Mouse (Mus musculus): Measurements from ENCODE around the gene Mmp15.

The Mmp15 gene

DNA sequence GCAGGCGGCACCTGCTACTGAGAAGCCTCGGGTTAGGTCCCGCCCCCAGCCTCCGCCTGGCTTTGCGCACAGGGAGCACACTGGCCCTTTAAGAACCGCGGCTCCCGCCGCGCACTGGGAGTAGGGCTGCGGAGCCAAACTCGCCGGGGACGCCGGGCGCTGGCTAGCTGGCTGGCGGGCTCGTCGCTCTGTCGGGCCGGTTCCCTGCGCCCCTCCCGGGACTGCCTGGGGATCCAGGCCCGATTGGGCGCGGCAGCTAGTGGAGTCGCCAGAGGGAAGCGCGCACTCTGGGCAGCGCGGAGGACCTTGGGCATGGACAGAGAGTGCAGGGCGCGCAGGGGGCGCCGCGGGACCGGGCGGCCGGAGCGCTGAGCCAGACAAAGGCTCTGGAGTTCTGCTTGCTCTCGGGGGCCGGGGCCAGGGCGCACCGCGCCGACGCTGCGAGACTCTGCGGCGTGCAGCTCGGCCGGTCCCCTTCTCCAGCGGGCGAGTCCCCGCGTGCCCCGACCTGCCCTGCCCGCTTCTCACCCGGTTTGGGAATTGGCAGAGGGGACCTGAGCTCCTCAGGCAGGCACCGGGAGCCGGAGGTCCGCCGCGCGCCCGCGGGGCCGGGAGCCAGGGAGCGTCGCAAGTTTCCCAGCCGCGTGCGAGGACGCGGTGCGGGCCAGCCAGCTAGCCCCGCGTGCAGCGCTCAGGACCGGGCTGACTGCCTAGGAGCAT is at the start of gene Mmp15:
Gene Mmp15, plus strand, starts transcription at position 118 of the 720 bp plus-strand sequence.
- DNase-seq (ENCODE audit: extremely low spot score, low spot score) = peak; percentile 87

DNA sequence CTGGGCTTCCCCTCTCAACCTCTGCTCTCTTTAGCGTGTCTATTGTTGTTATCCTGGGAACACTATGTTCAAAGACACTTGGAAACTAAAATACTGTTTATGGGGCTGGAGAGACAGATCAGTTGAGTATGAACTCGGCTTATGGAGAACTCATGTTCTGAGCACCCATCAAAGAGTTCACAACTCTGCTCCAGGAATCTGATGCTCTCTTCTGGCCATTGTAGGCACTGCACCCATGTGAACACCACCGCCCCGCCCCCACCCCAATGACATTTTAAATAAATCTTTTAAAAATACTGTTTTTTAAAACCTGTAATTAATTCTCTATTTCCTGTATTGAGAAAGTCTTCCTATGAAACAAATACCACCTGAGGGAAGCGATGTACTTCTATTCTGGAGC is 49.7 kb upstream of the Mmp15 start:
- DNase-seq (ENCODE audit: extremely low spot score, low spot score) = peak; percentile 32

DNA sequence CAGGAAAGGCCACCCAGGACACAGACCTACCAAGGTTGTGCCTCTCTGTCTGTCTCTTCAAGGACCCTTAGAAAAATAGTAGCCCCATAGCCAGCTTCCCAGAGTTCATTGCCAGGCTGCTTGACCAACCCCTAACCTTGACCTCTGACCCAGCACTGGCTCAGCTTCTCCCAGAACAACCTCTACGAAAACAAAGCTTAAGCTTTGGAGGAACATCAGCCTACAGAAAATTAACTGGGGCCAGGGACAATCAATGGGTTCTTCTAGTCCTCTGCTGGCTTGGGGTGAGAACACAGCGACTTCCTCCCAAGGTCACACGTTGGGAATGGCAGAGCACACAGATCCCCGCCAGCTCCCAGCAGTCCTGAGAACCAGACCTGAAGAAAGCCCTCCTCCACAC is 46.5 kb upstream of the Mmp15 start:
- DNase-seq (ENCODE audit: extremely low spot score, low spot score) = no peak

DNA sequence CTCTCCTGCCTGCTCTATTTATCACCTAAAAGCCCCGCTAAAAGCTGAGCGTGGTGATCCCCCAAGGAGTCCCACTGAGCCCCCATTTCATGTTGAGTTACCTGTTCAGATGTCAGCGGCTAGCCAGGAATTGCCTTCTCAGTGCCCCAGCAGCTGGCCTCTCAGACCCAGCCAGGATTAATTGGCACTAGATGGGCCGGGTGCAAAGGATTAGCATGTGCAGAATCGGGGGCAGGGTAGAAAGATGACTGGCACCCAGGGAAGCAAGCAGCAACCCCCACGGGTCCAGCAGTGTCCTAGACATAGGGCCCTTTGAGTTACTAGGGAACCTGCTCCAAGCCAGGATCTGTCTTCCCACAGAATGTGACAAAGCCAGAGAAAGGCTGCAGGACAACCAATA is 45.6 kb upstream of the Mmp15 start, which contains the start of gene Cngb1:
Gene Cngb1, minus strand, starts transcription at position 155 of the 400 bp plus-strand sequence.
- DNase-seq (ENCODE audit: extremely low spot score, low spot score) = no peak

DNA sequence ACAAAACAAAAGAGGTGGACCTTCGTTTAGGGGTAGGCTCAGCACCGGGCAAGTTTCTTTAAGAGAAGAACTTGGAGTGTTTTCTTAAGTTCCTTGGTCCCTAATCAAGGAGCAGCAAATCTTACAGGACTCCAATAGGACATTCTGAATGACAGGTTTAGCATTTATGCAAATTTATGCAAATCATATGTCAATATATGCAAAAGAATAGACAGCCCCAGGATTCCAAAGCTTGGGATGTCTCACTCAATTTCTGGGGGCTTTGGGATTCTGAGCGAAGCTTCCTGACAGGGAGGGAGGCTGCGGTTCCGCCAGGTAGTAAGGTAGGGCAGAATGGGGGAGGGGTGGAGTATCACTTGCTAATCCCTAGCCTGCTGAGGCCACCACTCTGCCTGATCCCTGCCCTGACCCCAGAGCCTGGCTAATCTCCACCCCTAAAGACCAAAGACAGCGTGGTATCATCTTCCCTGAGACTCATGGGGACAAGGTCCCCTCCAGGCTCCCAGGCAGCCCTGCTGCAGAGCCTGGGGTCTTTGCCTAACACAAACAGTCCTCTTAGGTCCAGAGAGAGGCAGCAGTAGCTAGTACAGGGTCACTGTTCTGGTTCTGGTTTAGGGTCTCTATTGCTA is 41.6 kb upstream of the Mmp15 start, which contains the start of gene Tepp:
Gene Tepp, plus strand, starts transcription at position 225 of the 629 bp plus-strand sequence.
- DNase-seq (ENCODE audit: extremely low spot score, low spot score) = no peak

DNA sequence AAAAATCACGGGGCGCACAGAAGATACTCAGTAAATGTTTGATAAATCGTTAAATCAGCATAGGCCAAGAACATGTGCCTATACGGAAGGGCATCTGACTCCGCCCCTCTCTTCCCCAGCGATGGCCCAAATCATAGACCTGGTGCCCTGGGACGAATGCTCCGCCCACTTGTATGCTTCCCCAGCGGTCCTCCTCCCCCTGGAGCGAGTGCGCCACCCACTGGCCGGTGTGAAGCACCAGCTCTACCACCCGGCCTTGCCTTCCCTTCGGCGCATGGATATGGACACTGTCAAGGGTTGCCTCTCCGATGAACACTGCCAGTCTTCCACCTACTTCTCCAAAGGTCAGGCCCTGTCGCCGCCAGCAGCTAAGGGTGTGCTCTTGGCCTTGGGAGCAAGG is 39.2 kb upstream of the Mmp15 start:
- no peak for DNase-seq (ENCODE audit: extremely low spot score, low spot score)

DNA sequence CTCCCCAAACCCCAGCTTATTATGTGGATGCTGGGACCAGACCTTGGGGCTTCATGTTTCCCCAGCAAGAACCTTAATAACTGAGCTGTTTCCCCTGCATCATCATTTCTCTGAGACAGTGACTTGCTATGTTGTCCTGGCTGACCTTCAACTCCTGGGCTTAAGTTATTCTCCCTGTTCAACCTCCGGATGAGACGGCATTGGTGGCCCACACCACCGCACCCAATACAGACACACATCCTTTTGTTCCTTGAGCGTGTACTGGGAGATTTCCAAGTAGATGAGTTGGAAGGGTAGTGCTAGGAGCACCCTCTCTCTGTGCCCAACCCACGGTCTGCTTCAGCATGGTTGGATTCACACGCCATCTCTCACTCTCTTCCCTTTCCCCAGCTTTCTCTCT is 38.2 kb upstream of the Mmp15 start:
- DNase-seq (ENCODE audit: extremely low spot score, low spot score) = no peak

DNA sequence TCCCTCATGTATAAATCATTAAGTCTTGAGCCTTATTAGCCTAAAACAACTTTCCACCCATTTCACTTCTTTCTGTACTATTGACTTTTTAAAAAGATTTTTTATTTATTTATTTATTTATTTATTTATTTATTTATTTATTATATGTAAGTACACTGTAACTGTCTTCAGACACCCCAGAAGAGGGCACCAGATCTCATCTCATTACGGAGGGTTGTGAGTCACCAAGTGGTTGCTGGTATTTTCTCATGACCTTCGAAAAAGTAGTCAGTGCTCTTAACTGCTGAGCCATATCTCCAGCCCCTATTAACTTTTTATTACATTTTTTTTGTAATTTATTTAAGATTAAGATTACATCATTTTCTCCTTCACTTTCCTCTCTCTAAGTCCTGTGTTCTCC is 37.4 kb upstream of the Mmp15 start:
- DNase-seq (ENCODE audit: extremely low spot score, low spot score) = no peak

DNA sequence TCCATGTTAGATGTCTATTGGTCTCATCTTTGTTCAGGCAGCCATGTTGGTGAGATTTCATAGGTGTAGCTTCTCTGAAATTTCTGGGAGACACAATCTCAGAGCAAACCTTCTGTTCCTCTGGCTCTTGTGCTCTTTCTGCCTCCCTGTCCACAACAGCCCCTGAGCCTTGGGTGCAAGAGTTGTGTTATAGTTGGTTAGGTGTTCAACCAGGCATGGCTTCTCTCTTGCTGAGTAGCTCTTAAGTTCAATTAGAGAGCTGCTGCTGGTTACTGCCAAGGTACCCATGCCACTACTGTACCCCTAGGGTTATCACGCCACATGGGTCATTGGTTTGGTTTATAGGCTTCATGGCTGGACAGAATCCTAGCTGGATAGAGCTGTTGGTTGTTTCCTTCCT is 36.7 kb upstream of the Mmp15 start:
- DNase-seq (ENCODE audit: extremely low spot score, low spot score) = no peak

DNA sequence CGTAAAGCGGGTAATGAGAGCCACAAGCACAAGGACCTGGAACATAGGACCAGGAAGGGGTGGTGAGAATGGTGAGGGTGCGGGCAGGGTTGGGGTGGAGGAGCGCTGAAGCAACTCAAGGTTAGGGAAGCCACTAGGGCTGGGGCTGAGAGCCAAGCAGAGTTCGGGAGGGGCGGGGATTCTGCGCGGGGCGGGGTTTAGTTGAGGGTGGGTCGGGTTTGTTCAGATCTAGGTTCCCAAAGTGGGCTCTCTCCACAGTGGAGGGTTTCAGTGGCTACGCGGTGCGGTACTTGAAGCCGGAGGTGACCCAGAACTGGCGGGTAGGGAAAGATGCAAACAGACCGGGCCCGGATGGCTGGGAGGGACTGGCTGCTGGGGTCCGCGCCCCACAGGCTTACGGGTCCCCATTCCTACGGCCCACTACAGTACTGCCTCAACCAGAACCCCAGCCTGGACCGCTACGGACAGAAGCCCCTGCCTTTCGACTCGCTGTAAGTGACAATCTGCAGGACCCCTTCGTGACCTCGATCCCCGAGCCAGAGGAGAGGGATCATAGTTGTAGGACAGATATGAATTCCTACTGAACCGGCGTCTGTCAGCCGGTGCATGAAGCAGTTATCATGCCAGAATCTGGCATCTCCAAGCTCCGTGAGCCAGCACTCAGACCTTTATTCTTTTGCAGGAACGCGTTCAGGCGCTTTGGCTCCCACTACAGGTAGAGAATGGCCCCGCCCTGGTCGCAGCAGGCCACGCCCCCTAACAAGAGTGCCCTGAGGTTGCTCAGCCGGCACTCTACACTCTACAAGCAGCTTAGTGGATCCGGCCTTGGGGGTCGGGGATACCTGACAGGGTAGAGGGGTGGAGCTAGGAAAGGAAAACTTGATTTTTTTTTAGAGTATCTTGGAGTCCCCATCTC is 31.6 kb upstream of the Mmp15 start:
- DNase-seq (ENCODE audit: extremely low spot score, low spot score) = peak; percentile 38

DNA sequence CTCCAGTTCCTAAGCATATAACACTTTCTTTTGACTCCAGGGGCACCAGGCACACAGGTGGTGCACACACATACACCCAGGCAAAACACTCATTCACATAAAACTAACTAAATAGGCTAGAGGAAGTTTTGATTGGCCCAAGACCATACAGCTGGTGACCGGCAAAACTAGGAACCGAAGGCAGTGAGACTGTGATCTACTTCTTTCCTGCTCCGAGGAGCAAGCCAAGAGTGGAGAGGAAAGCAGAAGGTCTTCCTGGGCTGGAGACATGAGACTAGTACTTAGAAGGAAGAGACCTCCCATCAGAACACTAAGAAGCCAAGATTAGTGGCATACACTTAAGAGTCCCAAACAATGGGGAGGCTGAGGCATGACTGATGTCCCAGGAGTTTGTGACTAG is 28.9 kb upstream of the Mmp15 start:
- DNase-seq (ENCODE audit: extremely low spot score, low spot score) = no peak

DNA sequence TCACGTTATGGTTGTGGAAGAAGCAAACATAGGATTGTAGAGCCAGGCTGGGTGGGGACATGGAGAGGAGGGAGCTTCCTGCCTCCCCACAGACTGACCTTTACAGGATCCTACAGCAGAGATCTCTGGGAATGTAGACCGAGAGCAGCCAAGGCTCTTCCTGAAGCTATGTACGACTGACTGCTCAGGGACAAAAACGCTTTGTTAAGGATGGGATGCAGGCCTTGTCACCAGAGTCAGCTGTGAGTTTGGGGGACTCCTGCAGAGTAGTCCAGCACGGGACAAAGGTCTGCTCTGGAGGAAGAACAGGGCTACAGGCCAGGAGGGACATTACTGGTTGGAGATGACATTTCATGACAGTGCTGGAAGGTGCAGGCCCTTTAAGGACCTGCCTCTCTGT is 27.4 kb upstream of the Mmp15 start:
- no peak for DNase-seq (ENCODE audit: extremely low spot score, low spot score)

DNA sequence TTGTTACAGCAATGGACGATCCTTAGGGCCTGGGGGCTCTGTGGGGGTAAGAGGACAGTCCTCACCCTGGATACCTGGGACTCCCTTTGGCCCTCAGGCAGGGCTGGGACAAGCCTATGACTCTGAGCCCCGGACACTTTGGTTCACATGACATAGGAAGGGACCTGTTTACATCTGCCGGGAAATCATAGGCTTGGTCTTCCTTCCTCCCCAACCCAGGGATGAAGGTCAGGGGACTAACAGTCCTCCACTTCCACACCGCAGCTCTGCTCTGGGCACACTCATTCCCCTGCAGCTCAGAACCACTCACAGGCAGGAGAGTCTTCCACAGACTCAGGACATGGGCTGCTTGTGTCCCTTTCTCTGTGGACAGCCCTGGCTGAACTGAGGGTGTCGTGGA is 25.2 kb upstream of the Mmp15 start:
- DNase-seq (ENCODE audit: extremely low spot score, low spot score) = no peak

DNA sequence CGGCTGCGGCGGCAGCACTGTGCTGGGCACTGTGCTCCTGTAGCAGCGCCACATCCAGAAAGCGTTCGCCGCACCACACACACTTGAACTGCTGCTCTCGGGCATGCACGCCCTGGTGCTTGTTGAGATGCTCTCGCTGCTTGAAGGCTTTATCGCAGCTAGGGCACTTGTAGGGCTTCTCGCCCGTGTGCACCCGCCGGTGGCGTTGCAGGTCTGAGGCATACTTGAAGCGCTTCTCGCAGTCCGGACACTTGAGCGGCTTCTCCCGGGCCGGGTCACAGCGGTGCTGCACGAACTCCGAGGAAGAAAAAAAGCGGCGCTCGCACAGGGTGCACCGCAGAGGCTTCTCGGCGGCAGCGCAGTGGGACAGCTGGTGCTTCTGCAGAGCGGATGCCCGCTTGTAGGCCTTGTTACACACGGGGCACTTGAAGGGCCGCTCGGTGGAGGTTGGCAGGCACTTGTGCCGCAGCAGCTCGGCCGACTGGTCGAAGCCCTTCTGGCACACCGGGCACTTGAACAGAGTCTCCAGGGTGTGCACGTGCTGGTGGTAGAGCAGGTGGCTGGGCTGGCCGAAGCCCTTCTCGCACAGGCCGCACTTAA is 24.1 kb upstream of the Mmp15 start:
- no peak for DNase-seq (ENCODE audit: extremely low spot score, low spot score)

DNA sequence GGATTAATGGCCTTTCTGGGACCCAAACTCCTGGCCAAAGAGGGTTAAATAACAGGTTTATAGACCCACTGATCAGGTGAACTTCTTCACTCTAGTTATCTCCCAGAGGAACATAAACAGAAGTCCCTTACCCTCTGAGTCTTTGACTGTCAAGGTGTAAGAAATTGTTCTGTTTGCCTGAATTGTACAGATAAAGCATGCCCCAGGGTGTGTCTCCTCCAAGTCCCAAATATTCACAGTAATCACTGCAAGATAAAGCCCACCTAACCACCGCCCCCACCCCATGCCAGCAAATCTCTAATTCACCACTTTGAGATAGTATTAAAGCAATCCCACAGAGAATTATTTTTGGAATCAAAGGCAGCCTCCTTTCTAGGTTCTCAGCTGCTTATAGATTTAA is 21.7 kb upstream of the Mmp15 start:
- DNase-seq (ENCODE audit: extremely low spot score, low spot score) = no peak

DNA sequence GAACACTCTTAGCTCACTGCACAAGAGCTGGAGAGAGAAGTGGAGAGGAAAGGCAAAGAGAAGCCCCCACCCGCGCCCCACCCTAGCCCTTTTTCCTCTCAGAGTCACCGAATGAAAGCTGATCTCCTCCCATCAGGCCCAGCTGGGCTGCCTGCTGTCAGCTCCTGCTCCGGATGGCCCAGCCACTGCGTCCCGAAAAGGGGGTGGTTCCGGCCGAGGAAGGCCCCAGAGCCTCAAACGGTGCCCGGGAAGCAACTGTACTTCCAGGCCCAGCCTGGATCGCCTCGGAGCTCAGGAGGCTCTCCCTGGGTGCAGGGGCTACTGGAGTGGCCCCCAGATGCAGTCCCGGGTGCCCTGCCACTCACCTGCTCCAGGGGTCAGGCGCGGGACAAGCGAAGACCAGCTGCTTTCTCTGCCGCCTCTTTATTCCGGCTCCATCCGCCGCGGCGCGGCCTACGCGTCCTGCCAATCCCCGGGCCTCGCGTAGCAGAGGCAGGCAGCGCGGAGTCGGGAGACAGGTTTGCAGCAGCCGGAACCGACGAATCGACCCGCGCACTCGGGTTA is 20.8 kb upstream of the Mmp15 start:
- DNase-seq (ENCODE audit: extremely low spot score, low spot score) = no peak

DNA sequence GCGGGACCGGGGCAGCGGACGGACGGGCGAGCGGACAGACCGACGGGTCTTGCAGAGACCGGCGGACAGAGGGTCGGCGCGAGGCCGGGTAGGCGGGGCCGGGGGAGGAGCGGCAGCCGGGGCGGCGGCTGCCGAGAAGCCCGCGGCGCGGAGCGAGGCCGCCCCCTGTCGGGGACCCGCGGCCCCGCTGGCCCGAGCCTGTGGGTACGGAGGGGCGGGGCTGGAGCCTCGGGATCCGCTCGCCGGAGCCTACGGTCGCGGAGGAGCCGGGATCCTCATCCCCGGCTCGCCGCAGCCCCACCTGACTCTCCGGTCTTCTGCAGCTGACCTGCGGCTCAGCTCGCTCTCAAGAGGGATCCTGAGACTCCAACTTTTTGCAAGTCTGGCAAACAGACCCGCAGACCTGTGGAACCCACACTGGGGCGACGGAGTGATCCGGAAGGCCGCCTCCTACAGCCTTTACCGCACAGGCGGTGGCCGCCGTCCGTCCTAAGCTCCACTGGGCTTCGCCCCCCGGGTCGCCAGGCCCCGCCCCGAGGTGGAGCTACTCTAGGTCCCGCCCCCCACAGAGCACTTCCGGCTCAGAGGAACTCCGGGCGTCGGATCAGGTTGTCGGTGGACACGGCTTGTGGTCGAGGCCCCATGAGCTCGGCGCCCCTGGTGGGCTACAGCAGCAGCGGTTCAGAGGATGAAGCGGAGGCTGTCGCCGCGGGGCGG is 20.2 kb upstream of the Mmp15 start, which contains the start of the genes Zfp319 and Usb1:
Gene Zfp319, minus strand, starts transcription at position 231 of the 717 bp plus-strand sequence.
Gene Usb1, plus strand, starts transcription at position 565 of the 717 bp plus-strand sequence.
- peak; percentile 97 for DNase-seq (ENCODE audit: extremely low spot score, low spot score)

DNA sequence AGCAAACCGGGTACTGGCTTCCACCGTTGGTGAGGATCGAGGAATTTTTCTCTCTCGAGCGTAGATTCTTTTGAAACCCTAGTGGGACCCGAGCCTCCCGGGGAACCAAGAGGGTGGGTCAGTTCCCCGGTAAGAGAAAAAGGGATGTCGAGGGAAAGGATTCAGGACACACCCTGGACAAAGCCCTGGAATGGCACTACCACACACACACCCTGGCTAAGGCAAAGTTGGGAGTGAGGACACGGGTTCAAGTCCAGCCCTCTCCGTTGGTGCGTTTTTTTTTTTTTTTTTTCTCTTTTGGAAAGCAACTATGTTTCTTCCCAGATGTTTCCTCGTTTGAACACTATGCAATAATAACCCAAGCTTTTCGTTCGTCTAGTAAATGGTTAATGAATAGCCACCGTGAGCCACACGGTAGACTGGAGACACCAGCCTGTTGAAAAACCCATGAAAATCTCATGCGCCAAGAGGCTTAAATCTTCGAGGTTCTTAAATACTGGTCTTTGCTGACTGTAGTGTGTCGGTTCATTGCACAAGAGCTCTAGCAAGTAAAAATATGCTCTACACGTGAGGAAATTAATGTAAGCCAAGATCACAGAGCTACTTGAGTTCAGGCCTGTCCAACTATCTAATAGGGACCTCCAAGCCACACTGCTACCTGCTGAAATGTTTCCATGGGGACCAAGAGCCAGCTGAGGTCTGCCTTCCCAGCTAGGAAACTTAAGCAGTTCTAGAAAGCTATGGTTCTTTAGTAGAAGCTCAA is 19.4 kb upstream of the Mmp15 start:
- DNase-seq (ENCODE audit: extremely low spot score, low spot score) = no peak

DNA sequence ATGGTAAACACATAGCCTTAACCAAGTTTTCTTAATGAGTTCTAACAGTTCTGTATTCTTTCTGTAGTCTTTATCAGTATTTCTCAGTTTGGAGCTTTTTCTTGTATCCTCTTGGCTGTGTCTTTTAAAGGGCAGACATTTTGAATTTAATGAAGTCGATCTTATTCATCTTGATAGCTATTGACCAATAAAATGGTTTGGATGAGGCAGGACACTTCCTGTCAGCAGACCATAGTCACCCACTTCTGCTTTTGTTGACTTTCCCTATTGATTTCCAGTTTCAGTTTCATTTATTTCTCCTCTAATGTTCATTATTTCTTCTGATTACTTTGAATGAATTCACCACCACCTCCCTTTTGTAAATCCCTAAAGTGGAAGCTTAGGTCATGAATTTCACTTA is 16.4 kb upstream of the Mmp15 start:
- no peak for DNase-seq (ENCODE audit: extremely low spot score, low spot score)

DNA sequence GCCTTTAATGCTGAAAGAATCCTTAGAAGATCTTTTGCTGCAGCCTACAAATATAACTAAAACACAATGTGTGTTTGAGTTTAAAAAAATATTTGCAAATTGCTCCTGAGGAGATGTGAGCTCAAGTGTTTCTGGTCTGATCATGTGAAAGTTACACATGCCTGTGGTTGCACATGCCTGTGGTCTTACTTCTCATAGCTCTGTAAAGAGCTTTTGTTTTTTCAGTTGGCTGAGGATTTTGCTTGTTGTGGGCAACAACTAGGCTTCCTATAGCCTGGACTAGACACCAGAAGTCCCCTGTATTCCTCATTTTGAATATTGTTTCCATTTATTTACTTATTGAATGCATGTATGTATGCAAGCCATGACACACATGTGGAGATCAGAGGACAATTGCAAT is 15.7 kb upstream of the Mmp15 start:
- DNase-seq (ENCODE audit: extremely low spot score, low spot score) = no peak

Data from neural tube, embryonic 10.5 days (tissue).